Mouse (Mus musculus): ENCODE results near the gene Tmem175. TPM values are rescaled to one million over a fixed set of nuclear protein-coding genes. Genes with fewer than 3 reads are reported as not detected.
"Not testable (repeated sequence)": the region's sequence is repeated elsewhere in the genome, so short reads cannot be mapped to it uniquely, and the experiment has no call there.

Tmem175 gene
- polyA plus RNA-seq, 1 experiment from 2014 or later: 7.3 TPM

- TF ChIP-seq EP300 (IDR thresholded peaks at IDR 0.05; ENCODE audit: low read depth) (peak; percentile 9; the same call in 1 of the 2 replicates), CTCF (IDR thresholded peaks at IDR 0.05; ENCODE audit: low read depth) (no peak)
- no peak overlapping the region for H3K4me3 ChIP-seq (ENCODE audit: low read depth, low read length)
- H3K9ac ChIP-seq (replicated peaks): no peak overlapping the region
- no peak overlapping the region for H3K27ac ChIP-seq (ENCODE audit: low read depth)
- H3K27me3 ChIP-seq (ENCODE audit: insufficient read depth, low read length): no peaks in the 10 kb centered on the region
- no peak for DNase-seq
- peaks cover 22% of the 10 kb centered on the region for H3K4me1 ChIP-seq (ENCODE audit: insufficient read depth)
- H3K36me3 ChIP-seq (replicated peaks; ENCODE audit: insufficient read depth, low read length): peaks cover 30% of the 10 kb centered on the region
- H3K9me3 ChIP-seq (ENCODE audit: low read length): no peaks in the 10 kb centered on the region
- H3K4me2 ChIP-seq (ENCODE audit: low read depth, low read length): no peak overlapping the region
- 60% methylated on average over 4 of the region's 4 CpGs for WGBS (ENCODE audit: insufficient replicate concordance)
- ATAC-seq: no peak
Measured at GRCm38 (mm10) chr5:108626050-108626660, 3.4 kb upstream of the Tmem175 start.

GRCm38 (mm10) chr5:108628891-108629633, 508 bp upstream of the Tmem175 start:
- ATAC-seq: peak; percentile 74
- DNase-seq: no peak
- Histone ChIP-seq H3K4me1 (ENCODE audit: insufficient read depth) (peaks cover 22% of the 10 kb centered on the region), H3K27me3 (ENCODE audit: insufficient read depth, low read length) (no peaks in the 10 kb centered on the region), H3K4me2 (ENCODE audit: low read depth, low read length) (peak overlapping the region; percentile 98), H3K9ac (replicated peaks) (peak overlapping the region; percentile 98), H3K27ac (ENCODE audit: low read depth) (peak overlapping the region; percentile 96), H3K36me3 (replicated peaks; ENCODE audit: insufficient read depth, low read length) (peaks cover 7% of the 10 kb centered on the region), H3K9me3 (ENCODE audit: low read length) (no peaks in the 10 kb centered on the region), H3K4me3 (ENCODE audit: low read depth, low read length) (peak overlapping the region; percentile 98)
- TF ChIP-seq EP300 (IDR thresholded peaks at IDR 0.05; ENCODE audit: low read depth) (no peak), CTCF (IDR thresholded peaks at IDR 0.05; ENCODE audit: low read depth) (no peak)
- under 1% methylated on average over 32 of the region's 32 CpGs for WGBS (ENCODE audit: insufficient replicate concordance)

- no peak for TF ChIP-seq EP300 (IDR thresholded peaks at IDR 0.05; ENCODE audit: low read depth)
- no peak for TF ChIP-seq CTCF (IDR thresholded peaks at IDR 0.05; ENCODE audit: low read depth)
- Histone ChIP-seq H3K9ac (replicated peaks) (no peak overlapping the region), H3K4me1 (ENCODE audit: insufficient read depth) (peaks cover 11% of the 10 kb centered on the region), H3K27ac (ENCODE audit: low read depth) (no peak overlapping the region), H3K36me3 (replicated peaks; ENCODE audit: insufficient read depth, low read length) (no peaks in the 10 kb centered on the region), H3K27me3 (ENCODE audit: insufficient read depth, low read length) (no peaks in the 10 kb centered on the region), H3K9me3 (ENCODE audit: low read length) (no peaks in the 10 kb centered on the region), H3K4me3 (ENCODE audit: low read depth, low read length) (no peak overlapping the region), H3K4me2 (ENCODE audit: low read depth, low read length) (no peak overlapping the region)
- 85% methylated on average over 4 of the region's 4 CpGs for WGBS (ENCODE audit: insufficient replicate concordance)
- DNase-seq (no peak), ATAC-seq (no peak)
Measured at GRCm38 (mm10) chr5:108633676-108634075, 4.1 kb downstream of the Tmem175 start.

GRCm38 (mm10) chr5:108634088-108634487, 4.5 kb downstream of the Tmem175 start:
- not testable (repeated sequence) for DNase-seq; H3K4me1 ChIP-seq (ENCODE audit: insufficient read depth); ATAC-seq; H3K27ac ChIP-seq (ENCODE audit: low read depth); H3K4me2 ChIP-seq (ENCODE audit: low read depth, low read length); H3K9ac ChIP-seq (replicated peaks); H3K36me3 ChIP-seq (replicated peaks; ENCODE audit: insufficient read depth, low read length); H3K27me3 ChIP-seq (ENCODE audit: insufficient read depth, low read length); H3K9me3 ChIP-seq (ENCODE audit: low read length); H3K4me3 ChIP-seq (ENCODE audit: low read depth, low read length)
- 86% methylated on average over 2 of the region's 3 CpGs for WGBS (ENCODE audit: insufficient replicate concordance)

GRCm38 (mm10) chr5:108636172-108636571, 6.6 kb downstream of the Tmem175 start:
- Histone ChIP-seq H3K27ac (ENCODE audit: low read depth) (no peak overlapping the region), H3K36me3 (replicated peaks; ENCODE audit: insufficient read depth, low read length) (no peaks in the 10 kb centered on the region), H3K4me3 (ENCODE audit: low read depth, low read length) (no peak overlapping the region), H3K27me3 (ENCODE audit: insufficient read depth, low read length) (no peaks in the 10 kb centered on the region), H3K9ac (replicated peaks) (no peak overlapping the region), H3K9me3 (ENCODE audit: low read length) (no peaks in the 10 kb centered on the region), H3K4me2 (ENCODE audit: low read depth, low read length) (no peak overlapping the region), H3K4me1 (ENCODE audit: insufficient read depth) (no peaks in the 10 kb centered on the region)
- TF ChIP-seq EP300 (IDR thresholded peaks at IDR 0.05; ENCODE audit: low read depth): no peak
- no peak for TF ChIP-seq CTCF (IDR thresholded peaks at IDR 0.05; ENCODE audit: low read depth)
- 48% methylated on average over 4 of the region's 4 CpGs for WGBS (ENCODE audit: insufficient replicate concordance)
- DNase-seq (no peak), ATAC-seq (no peak)

- H3K4me2 ChIP-seq (ENCODE audit: low read depth, low read length): no peak overlapping the region
- no peak for TF ChIP-seq EP300 (IDR thresholded peaks at IDR 0.05; ENCODE audit: low read depth)
- no peak for TF ChIP-seq CTCF (IDR thresholded peaks at IDR 0.05; ENCODE audit: low read depth)
- no peak overlapping the region for H3K27ac ChIP-seq (ENCODE audit: low read depth)
- no peaks in the 10 kb centered on the region for H3K4me1 ChIP-seq (ENCODE audit: insufficient read depth)
- DNase-seq (no peak), ATAC-seq (no peak)
- H3K9me3 ChIP-seq (ENCODE audit: low read length): no peaks in the 10 kb centered on the region
- no peak overlapping the region for H3K4me3 ChIP-seq (ENCODE audit: low read depth, low read length)
- H3K9ac ChIP-seq (replicated peaks): no peak overlapping the region
- peaks cover 32% of the 10 kb centered on the region for H3K36me3 ChIP-seq (replicated peaks; ENCODE audit: insufficient read depth, low read length)
- WGBS (ENCODE audit: insufficient replicate concordance): 62% methylated on average over 2 of the region's 2 CpGs
- H3K27me3 ChIP-seq (ENCODE audit: insufficient read depth, low read length): no peaks in the 10 kb centered on the region
Measured at GRCm38 (mm10) chr5:108643674-108644073, 14.1 kb downstream of the Tmem175 start.
